Mouse (Mus musculus) lung, postnatal 0 days (tissue): Measurements from ENCODE around the gene Ddx51.

Experiments used
- CTCF ChIP-seq: IDR thresholded peaks from 2 replicates; pipeline ENCODE4 v1.5.1; 2016; ENCODE audit warnings: antibody characterized with exemption, mild to moderate bottlenecking
- EP300 ChIP-seq: IDR thresholded peaks from 2 replicates; pipeline ENCODE4 v1.6.1; 2016; ENCODE audit warnings: antibody characterized with exemption, mild to moderate bottlenecking, control low read depth

GRCm38 (mm10) chr5:110604311-110604710 lies 48.9 kb upstream of the Ddx51 start:
- TF ChIP-seq EP300 (no peak), CTCF (no peak)
